Mouse (Mus musculus): ENCODE results near the gene Trio. TPM values are rescaled to one million over a fixed set of nuclear protein-coding genes. Genes with fewer than 3 reads are reported as not detected.

Trio gene
- total RNA-seq, 2 experiments from 2014 or later = 206 to 216 TPM

- no peak for DNase-seq (ENCODE audit: low spot score in 2 of 2)
Observed at GRCm38 (mm10) chr15:27925865-27926264, 99.8 kb downstream of the Trio start.

GRCm38 (mm10) chr15:27925004-27925635, 100.5 kb downstream of the Trio start:
- DNase-seq (ENCODE audit: low spot score in 2 of 2) = no peak

GRCm38 (mm10) chr15:27923987-27924341, 101.7 kb downstream of the Trio start:
- DNase-seq (ENCODE audit: low spot score in 2 of 2) = no peak

GRCm38 (mm10) chr15:27923280-27923986, 102.2 kb downstream of the Trio start:
- peak; percentile 54 to 75 for DNase-seq (ENCODE audit: low spot score in 2 of 2)

- no peak for DNase-seq (ENCODE audit: low spot score in 2 of 2)
Observed at GRCm38 (mm10) chr15:27920751-27921150, 104.9 kb downstream of the Trio start.

- DNase-seq (ENCODE audit: low spot score in 2 of 2) = peak; percentile 61 to 72
Observed at GRCm38 (mm10) chr15:27919540-27919939, 106.1 kb downstream of the Trio start.

DNA sequence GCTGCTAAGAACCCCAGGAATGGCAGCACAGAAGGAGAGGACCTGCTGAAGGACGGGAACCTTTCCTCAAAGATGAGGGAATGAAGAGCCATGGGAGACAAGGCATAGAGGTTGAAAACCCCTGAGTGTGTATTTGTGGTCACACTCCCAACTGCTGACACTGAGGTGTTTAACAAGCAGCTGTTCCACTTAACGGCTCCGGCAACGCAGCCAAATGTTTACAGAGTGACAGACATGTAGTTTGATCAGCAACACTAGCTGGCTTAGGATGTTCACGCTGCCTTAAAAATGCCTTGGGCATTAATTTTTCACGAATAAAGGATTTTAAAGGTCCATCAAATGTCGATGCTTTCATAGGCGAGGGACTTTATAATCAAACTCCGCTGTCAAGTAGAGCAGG, 106.8 kb downstream of the Trio start:
- no peak for DNase-seq (ENCODE audit: low spot score in 2 of 2)

GRCm38 (mm10) chr15:27916204-27916603, 109.4 kb downstream of the Trio start:
- DNase-seq (ENCODE audit: low spot score in 2 of 2) = no peak

DNA sequence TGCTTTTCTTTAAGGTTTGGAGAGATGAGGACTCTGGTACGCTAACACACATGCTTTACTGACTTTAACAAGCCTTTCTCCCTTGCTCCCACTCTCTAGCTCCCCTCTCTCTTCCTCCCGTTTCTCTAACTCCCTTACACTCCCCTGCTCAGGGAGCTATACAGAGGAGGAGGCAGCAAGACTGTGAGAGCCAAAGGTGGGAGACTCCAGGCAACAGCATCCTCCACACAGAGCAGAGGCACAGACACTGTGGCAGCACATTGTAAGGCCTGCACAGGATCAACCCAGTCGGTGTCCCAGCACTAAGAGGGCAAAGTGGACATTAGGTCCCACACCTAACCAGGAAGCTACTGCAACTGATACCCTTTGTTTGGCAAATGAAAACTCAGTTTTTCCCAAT, 112.6 kb downstream of the Trio start:
- DNase-seq (ENCODE audit: low spot score in 2 of 2) = no peak

GRCm38 (mm10) chr15:27911196-27911595, 114.5 kb downstream of the Trio start:
- DNase-seq (ENCODE audit: low spot score in 2 of 2) = no peak

DNA sequence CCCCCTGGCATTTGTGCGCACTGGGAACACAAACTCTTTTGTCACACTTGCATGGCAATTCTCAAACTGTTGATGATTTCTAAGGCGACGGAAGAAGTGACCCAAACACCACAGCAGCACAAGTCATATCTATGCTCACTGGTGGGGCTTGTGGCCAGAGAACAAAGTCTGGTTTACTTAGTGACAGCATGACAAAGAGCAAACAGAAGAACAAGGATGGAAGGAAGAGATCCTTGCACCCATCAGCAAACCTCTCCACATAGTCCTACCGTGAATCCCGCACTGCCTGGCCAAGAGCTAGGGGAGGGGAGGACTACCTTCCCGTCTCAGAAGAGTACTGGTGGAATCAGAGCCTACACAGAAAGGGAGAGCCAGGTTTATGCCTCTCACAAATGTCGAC, 115.5 kb downstream of the Trio start:
- DNase-seq (ENCODE audit: low spot score in 2 of 2) = no peak

DNA sequence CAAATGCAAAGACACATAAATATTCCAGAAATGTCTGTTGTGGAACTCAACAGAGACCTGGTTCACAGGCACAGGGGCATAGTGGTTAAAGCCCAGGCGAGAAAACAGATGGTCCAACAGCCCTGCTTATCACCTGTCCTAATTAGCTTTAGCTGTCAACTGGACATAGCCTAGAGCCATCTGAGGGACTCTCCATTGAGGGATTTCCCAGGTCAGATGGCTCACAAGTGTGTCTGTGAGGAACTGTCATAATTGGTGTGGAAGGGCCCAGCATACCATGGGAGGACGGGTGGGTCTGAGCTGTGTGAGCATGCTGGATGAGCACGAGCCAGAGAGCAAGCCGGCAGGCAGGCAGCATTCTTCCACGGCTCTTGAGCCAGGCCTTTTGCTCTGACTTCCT, 118.0 kb downstream of the Trio start:
- no peak for DNase-seq (ENCODE audit: low spot score in 2 of 2)

DNA sequence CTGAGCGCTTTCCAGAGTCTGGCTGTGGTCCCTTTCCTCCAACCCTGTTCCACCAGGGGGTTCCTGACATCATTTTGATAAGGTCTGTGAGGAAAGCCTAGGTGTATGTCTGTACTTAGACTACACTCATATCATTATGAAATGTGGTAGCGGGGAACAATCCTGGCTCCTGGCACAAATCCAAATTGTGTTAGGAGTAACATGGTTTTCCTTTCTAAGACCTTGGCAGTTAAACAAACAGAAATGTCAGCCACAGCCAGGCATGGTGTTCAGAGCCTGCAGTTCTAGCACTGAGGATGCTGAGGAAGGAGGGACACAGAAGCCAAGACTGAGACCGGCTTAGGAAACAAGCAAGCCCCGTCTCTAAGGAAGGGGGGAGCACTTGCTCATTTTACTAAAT, 119.2 kb downstream of the Trio start:
- no peak for DNase-seq (ENCODE audit: low spot score in 2 of 2)

- peak; percentile 75 to 79 for DNase-seq (ENCODE audit: low spot score in 2 of 2)
Observed at GRCm38 (mm10) chr15:27905341-27905740, 120.3 kb downstream of the Trio start.

DNA sequence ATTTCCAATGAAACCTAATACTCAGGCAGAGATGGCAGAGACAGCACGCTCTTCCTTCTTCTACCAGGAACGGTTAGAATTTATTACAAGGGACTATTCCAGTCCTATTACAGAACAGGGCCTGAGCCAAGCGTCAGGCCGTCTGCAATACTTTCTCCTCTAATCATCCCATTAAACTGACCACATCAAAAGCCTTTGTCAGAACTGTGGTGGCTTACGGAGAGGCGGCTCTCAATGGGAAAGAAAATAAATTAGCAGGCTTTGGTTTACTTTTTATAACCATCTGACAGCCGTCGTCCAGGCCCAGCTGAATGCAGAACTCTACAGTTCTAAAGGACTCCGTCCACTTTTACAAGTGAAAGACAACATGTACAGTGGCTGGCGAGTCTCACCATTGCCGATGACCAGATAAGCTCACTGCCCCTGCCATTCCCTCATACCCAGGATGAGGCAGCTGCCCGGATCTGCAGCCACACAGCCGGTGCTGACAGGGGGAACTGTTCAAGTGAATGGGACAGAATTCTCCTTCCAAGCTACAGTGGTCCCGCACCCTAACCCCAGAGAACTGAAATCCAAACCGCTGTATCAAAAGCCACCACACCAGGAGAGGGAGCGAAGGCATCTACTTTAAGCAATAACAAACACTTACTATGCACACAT, 121.2 kb downstream of the Trio start:
- DNase-seq (ENCODE audit: low spot score in 2 of 2) = no peak

DNA sequence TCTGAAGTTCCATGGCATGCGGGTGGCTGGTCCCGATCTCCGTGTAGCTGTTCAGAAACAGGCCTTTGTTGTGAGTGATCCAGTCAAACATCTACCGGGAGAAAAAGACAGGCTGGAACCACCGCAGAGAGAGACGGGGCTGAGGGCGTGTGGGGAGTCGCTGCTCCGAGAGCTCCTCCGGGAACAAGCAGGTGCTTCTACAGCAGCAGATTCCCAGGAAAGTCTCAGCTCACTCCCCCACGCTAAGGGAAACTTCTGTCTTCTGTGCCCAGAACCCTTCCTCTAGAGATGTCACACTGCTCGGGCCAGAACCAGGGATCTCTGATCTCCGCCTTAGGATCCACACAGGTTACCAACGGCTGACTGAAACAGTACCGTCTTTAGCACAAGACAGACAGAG, 124.4 kb downstream of the Trio start:
- no peak for DNase-seq (ENCODE audit: low spot score in 2 of 2)

GRCm38 (mm10) chr15:27898795-27899406, 126.7 kb downstream of the Trio start:
- no peak for DNase-seq (ENCODE audit: low spot score in 2 of 2)

- DNase-seq (ENCODE audit: low spot score in 2 of 2) = no peak
Observed at GRCm38 (mm10) chr15:27894112-27894511, 131.5 kb downstream of the Trio start.

- DNase-seq (ENCODE audit: low spot score in 2 of 2) = no peak
Observed at GRCm38 (mm10) chr15:27892029-27892428, 133.6 kb downstream of the Trio start.

DNA sequence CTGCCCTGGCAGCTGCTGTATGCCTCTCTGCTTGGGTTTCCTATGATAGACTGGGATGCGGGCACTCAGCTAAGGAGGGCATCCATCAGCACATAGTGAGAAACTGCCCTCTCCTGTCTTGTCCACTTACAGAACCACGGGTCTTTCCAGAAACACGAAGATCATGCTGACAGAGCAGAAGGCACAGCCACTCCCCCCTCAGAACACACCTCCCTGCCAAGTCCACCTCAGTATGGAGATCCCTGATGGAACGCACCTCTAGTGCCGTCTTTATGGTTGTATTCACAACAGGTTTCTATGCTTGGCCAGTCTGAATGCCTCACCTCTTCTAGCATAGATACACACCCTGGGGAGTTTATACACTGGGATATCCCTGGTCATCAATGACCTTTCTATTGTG, 135.0 kb downstream of the Trio start:
- no peak for DNase-seq (ENCODE audit: low spot score in 2 of 2)

GRCm38 (mm10) chr15:27888153-27888552, 137.5 kb downstream of the Trio start:
- DNase-seq (ENCODE audit: low spot score in 2 of 2) = no peak

GRCm38 (mm10) chr15:27886992-27887391, 138.7 kb downstream of the Trio start:
- no peak for DNase-seq (ENCODE audit: low spot score in 2 of 2)
